Mouse (Mus musculus): ENCODE measurements around the gene March9.
A peak's percentile ranks its signal among the peaks of the same experiment; 100 is the strongest.

March9 gene

DNA sequence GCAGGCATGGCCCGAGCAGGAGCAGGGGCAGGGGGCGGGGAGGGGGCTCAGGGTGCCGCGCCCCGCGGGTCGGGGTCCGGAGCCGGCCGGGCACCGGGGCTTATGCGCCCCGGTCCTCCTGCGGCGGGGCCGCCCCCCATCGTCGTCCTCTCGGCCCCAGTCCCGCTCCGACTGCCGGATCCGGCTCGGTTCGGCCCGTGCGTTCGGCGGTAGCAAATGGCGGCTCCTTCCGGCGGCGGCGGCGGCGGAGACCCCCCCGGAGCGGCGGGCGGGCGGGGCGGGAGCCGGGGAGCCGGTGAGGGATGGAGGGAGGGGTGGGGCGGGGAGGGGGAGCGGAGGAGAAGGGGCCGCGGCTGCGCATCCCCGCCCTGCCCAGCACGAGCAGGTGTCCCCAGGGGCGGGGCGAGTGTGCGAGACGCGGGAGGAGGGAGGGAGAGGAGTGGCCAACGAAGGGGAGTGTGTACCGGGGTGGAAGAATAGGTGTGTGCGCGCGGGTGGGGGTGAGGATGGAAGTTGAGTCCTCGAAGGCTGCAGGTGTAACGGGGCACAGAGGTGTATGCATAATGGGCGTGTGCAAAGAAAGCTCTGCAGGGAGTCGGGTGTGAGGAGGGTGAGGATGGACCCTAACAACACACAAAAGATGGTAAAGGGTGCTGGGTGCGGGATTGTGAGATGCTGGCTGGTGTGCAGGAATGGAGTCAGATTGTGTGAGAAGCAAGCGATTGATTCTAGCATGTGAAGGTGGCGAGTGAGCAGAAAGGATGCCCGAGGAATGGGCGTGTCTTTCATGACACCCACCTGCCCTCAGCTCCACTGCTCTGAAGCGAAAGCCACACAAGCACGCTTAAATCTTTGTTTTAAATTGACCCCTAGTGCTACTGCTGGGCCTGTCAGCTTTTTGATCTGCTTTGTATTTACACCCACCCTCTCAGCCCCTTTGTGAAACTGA, at the start of gene March9:
Gene March9 (minus strand): TSS at position 217 of the 949 bp plus-strand sequence.
- DNase-seq (ENCODE audit: low read depth, low spot score) = peak; percentile 91

DNA sequence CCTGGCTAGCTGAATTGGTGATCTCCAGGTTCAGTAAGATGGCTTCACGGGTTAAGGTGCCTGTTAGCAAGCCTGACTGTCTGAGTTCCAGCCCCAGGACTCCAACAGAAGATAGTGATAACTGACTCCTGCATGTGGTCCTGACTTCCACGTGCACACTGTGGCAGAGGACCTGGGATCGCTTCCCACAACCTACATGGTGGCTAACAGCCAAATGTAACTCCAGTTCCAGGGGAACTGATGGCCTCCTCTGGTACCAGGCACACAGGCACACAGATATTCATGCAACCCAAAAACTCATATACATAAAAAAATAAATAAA, 48.2 kb upstream of the March9 start:
- DNase-seq (ENCODE audit: low read depth, low spot score) = no peak

DNA sequence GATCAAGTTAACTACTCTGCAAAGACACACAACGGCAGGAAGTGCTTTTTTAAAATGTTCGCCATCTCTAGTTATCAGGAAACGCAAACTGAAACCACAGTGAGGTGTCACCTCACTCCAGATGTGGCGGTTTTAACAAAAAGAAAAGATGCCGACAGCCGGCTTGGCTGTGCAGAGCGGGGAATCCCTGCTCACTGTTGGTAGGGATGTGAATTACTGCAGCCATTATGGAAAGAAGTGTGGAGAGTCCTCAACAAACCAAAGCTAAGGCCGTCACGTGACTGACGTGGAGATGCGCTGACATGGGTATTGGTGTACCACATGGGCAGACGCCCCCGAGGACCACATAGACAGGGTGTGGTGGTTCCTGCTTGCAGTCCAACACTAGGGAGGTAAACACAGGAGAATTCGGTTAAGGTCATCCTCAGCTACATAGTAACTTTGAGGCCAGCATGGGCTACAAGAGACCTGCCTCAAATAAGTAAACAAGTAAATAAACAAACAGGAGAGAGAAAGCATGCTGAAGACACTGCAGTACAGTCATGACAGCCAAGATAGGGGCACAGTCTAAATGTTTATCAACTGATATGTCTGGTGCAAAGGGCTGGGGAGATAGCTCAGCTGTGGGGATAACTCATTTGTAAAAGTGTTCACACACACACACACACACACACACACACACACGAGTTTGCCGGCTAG, 47.7 kb upstream of the March9 start:
- DNase-seq (ENCODE audit: low read depth, low spot score) = no peak

DNA sequence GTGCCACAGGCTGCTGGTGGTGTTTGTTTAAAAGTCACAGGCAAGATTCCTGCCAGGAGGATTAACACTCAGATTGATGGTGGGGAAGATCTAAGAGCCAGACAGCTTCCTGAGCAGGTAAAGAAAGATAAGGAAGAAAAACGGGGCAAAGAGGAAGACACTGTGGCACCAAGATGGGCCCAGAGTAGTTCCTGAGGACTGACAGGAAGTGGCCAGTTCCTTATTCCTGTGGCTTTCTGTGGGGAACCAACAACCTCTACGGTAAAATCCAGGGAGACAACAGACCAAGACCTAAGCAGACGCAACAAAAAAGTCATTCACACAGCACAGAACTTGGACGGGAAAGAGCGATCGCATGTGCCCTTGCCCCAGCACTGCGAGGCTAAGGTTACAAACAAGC, 43.6 kb upstream of the March9 start:
- no peak for DNase-seq (ENCODE audit: low read depth, low spot score)

DNA sequence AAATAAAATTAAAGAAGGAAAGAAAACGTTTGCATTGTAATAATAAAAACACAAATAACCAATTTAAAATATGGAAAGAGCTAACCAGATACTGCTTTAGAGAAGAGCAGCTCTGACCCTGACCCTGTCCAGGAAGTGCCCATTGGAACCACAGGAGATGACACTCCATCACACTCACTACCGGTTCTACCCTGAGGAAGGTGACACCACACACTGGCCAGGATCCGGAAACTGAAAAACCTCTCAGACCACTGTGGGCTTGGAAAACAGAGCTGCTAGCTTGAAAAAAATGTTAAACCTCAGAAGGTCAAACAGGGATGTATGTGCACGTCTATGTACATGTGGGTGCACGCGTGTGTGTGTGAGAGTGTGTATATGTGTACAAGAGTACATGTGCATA, 41.2 kb upstream of the March9 start:
- DNase-seq (ENCODE audit: low read depth, low spot score) = no peak

DNA sequence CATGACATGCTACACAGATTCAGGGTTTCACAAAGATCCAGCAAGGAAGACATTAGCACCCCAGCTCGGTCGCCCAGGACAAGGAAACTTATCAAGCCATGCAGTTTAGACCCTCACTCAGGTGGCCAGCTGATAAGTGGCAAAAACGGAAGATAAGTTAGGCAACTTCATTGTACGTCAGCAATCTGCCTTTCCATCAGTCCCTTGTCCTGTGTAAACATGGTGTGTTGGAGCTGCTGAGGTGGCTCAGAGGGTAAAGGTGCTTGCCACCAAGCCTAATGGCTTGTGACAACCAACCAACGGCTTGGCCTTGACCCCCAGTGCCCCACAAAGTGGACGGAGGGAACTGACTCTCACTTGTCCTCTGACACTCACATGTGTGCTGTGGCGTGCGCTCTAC, 40.4 kb upstream of the March9 start:
- no peak for DNase-seq (ENCODE audit: low read depth, low spot score)

DNA sequence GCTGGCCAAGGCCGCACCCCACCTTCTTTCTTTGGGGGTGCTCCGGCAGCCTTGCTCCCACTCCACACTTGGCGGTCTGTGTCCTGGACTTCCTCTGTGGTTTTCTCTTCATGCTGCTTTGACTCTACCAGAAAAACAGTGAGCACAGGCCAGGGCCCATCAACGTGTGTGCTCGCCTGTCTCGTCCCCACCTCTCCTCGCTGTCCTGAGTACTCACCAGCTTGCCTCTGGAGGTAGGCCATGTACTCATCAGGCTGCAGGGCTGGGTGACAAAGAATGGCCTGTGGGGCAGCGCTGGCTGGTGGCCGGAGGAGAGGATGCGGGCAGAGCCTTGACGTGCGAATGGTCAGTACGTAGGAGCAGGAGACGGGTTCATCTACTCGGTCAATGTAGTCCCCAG, 39.9 kb upstream of the March9 start:
- DNase-seq (ENCODE audit: low read depth, low spot score) = no peak

DNA sequence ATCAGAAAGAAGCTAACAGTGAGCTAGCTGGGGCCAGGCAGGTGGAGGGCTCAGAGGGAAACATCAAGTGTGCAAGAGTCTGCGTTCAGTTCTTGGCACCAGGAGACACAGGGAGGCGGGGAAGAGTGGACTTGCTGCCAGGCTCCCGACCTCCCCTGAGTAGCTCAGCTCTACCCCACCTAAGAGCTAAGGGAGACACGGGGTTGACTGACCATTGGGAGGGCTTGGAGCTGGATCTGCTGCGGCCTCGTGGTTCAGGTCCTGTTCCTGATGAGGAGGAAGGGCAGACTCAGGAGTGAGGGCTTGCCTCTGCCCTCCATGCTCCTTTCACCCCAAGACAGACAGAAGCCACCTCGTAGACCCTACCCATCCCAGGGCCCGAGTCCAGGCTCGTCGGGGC, 39.2 kb upstream of the March9 start:
- no peak for DNase-seq (ENCODE audit: low read depth, low spot score)

DNA sequence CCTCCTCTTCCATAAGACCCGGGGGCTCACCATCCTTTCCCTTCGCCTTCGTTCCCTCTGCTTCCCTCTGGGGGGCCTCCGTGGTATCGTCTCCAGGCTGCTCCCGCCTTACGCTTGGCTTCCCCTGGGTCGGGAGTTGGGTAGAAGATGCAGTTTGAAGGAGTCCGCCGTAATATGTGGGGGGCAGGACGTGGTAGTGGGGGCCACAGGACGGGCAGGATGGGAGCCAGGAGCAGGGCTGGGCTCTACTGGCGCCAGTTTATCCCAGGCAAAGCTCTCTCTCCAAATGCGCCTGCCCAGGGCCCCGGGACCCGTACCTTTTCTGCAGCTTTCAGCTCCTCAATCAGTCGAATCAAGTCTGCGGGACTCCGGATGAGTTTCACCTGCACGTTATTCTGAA, 38.5 kb upstream of the March9 start:
- no peak for DNase-seq (ENCODE audit: low read depth, low spot score)

DNA sequence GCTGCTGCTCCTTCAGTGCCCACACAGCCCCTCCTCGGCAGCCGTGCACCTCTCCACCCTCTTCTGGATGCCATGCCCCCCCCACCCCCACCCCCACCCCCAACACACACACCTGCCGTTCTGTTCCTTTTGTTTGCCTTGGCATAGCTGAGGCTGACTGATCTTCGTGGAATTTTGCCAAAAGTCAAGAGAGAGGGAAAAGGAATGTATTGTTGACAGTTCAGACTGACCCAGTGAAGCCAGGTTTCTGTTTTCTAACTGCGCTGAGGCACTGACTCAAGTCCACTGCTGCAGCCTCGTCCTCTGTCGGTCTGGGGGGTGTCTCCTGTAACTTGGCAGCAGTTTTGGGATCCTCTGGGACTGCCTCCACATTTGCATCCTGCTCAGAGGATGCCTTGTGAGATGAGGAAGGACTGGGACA, 34.4 kb upstream of the March9 start:
- no peak for DNase-seq (ENCODE audit: low read depth, low spot score)

DNA sequence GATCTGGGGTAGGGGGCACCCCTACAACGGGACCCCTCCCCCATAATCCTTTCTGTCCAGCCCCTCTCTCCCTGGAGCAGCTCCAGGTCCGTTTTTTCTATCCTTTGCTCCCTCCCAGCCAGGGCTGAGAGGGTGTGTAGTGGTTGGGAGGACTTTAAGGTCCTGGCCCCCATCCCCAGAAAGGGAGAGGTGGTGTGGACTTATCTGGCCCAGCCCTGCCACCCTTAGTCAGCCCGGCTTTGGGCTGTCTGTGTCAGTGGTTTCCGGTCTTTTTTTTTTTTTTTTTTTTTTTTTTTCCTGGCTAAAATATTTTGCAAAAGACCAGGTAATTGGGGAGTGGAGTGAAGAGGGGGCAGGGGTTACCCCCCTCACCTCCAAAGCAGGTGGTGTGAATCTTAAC, 32.8 kb upstream of the March9 start:
- no peak for DNase-seq (ENCODE audit: low read depth, low spot score)

DNA sequence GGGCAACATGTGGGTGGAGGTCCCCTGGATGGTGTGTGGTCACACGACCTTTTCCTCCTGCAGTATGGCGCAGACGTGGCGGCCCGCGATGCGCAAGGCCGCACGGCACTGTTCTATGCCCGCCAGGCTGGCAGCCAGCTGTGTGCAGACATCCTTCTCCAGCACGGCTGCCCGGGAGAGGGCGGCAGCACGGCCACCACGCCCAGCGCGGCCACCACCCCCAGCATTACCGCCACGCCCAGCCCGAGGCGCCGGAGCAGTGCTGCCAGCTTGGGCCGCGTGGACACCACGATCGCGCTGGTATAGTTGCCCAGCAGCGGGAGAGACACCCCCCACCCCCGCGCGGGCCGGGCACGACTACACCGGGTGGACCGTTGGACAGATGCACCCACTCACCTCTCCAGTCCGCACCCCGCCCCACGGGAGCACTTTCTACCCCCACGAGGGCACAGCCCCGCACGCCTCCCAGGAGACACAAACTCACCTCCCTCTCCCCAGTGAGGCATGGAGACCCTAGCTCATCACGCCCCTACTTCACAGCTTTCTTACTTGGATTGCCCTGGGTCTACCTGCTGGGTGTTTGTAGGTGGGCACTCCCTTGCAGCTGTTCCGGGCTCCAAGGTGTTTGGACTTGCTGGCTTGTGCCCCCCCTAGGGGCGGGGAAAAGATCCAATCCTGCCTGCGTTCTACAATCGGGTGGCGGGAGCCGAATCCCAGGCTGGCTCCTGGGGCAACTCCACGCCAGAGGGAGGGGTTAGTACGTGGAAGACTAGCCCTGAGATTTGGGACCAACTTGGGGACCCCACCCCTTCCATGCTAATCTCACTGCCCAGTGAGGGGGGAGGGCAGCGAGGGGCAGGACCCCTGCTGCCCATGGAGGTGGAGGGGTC, 31.8 kb upstream of the March9 start:
- DNase-seq (ENCODE audit: low read depth, low spot score) = no peak

DNA sequence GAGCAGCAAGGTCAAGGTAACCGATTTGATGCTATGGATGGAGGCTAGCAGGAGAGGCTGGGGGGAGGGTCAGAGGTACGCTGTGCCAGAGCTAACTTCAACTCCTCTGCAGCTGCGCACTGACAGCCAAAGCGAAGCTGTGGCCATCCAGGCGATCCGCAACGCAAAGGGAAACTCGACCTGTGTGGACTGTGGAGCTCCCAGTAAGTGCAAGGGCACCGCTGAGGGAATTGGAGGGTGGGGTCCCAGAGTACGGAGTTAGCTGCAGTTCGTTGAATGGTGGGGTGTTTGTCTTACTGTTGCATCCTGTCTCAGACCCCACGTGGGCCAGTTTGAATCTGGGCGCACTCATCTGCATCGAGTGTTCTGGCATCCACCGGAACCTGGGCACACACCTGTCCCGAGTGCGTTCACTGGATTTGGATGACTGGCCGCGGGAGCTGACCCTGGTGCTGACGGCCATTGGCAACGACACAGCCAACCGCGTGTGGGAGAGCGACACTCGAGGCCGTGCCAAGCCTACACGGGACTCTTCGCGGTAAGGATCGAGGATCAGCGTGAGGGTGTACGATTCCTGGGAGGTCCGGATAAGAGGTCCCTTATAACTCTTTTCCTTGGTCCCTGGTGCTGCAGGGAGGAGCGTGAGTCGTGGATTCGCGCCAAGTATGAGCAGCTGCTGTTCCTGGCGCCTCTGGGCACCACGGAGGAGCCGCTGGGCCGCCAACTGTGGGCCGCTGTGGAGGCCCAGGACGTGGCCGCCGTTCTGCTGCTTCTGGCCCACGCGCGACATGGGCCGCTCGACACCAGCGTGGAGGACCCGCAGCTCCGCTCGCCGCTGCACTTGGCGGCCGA, 30.8 kb upstream of the March9 start:
- no peak for DNase-seq (ENCODE audit: low read depth, low spot score)

DNA sequence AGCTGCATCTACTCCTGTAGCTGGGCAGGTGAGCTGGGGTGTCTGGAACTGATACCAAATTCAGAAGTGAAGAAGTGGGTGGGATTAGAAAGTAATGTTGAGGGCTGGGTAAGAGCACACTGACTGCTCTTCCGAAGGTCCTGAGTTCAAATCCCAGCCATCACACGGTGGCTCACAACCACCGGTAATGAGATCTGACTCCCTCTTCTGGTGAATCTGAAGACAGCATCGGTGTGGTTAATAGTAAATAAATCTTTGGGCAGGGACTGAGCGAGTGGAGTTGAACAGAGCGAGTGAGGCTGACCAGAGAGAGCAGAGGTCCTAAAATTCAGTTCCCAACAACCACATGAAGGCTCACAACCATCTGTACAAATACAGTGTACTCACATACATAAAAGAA, 25.6 kb upstream of the March9 start:
- DNase-seq (ENCODE audit: low read depth, low spot score) = no peak

DNA sequence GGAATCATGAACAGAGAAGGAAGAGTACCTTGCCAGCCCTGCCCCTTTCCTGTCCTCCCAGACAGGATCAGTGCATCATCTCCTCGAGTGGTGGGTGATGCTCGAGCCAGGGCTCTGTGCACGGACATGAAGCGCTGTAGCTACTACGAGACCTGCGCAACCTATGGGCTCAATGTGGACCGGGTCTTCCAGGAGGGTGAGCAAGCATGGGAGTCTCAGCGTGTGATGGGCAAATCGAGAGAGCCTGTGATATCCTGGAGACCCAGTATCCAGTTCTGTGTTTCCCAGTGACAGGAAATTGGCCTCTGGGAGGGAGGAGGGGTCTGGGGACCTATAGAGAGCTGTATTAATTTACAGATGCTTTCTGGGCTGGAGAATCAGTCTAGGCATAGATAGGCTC, 25.1 kb upstream of the March9 start:
- DNase-seq (ENCODE audit: low read depth, low spot score) = no peak

DNA sequence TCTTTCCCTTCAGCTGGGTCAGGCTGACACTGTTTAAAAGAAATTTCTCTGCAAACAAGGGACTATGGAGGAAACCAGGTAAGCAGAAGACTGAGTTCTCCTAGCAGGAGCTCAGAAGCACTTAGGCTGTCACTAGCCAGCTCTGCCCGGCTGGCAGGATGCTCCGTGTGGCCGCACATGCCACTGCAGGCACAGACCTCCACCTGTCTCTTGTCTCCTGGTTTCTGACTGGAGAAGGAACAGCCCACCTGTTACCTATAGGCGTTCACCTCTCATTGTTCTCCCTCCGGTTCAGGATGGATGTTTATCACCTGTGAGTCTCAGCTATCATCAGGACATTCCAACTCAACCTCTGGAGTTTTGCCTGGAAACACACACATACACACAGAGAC, 23.9 kb upstream of the March9 start:
- DNase-seq (ENCODE audit: low read depth, low spot score) = no peak

DNA sequence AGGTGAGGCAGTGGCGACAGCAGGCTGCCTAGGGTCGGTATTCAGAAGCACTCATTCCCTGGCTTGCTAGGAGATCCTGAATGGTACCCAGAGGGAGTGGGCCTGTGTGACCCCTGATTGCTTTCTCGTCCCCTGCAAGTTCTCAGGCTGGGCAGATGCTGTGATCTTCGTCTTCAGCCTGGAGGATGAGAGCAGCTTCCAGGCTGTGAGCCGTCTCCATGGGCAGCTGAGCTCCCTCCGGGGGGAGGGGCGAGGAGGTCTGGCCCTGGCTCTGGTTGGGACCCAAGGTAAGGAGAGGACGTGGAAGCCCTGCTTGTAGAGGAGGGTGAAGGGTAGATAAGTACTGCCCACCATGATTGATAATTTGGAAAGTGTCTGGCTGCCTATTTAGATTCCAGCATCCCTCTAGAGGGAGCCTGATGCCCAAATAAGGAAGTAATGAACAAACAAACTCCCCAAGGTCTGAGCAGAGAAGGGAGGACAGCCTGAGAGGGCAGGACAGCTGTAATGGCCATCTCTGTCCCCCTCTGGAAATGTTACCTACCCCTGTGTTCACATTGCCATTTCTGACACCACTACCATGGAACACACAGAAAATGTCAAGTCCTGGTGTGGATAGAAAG, 23.4 kb upstream of the March9 start:
- DNase-seq (ENCODE audit: low read depth, low spot score) = no peak

DNA sequence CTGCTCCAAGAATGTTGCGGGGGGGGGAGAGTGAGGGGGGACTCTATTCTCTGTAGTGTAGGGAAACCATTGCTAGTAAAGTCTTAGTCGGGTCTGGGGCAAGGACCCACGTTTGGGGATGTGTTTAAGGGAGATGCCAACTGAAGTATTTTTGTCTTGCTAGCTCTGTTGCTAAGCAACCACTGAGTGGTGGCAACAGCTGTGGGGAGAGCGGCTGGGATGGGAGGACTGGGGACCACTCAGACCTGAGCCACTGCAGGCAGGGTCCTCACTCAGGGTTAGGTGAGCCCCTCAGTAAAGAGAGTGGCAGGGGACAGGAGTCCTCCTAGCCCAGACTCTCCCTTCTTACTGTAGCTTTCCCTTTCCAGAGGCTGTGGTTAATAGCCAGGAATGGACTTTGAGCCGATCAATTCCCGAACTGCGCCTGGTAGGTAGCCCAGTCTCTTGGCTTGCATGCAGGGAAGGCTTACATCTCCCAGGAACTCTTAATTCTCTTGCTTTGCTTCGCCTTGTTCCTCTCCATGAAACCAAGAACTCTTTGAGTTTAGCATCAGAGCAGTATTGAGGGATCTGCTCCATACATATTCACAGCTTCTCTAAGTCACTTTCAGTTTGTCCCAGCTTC, 22.1 kb upstream of the March9 start:
- no peak for DNase-seq (ENCODE audit: low read depth, low spot score)

DNA sequence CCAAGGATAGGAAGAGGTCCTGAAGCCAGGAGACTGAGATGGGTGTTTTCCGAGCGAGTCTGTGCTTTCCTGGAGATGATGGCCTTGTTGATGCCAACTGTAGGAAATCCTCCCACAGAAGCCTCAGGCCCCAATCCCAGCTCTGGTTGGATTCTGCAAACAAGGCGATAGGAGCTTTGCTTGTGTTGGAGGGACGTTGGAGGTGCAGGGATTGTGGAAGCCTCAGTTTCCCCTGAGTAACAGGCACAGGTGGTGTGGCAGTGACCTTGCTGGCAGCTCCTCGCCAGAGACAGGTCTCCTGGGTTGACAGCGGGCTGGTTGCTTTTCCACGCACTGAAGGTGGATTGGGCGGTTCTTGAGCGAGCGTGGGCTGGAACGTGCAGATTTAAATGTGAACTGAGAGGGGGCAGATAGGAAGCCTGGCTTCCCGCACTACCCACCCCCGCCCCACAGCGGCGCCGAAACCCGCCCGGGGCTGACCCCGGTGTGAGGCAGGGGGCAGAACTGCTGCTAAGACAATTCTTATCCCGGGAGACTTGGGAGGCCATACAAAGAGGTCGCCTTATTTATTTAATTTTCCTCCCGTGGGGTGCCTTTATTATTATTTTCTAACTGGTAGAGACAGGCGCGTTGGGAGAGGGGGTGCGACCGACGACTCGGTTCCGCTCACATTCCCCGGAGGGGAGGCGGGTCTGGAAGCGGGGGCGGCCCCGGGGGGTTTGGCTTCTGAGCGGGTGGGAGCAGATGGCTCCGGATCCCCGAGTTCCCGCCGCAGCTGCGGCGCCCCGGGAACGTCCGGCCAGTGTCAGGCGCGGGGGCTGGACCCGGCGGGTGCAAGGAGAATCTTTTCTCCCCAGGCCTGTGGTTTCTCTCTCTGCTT, 21.2 kb upstream of the March9 start:
- DNase-seq (ENCODE audit: low read depth, low spot score) = no peak
